Mouse (Mus musculus) myocyte (in vitro differentiated cells): Measurements from ENCODE around the gene Fggy. TPM values are rescaled to one million over a fixed set of nuclear protein-coding genes. Genes with fewer than 3 reads are reported as not detected.
A peak's percentile ranks its signal among the peaks of the same experiment; 100 is the strongest.

Experiments used
- H3K27me3 ChIP-seq: one replicate; pipeline ENCODE4 v1.6.1; 2011; ENCODE audit not compliant: control insufficient read depth, insufficient read depth, insufficient read length
- H3K36me3 ChIP-seq: one replicate; pipeline ENCODE4 v1.6.1; 2011; ENCODE audit not compliant: control insufficient read depth, insufficient read depth
- H3K4me2 ChIP-seq: one replicate; pipeline ENCODE4 v1.6.1; 2011; ENCODE audit warnings: low read depth, control low read depth
- H3K4me3 ChIP-seq: one replicate; pipeline ENCODE4 v1.5.1; 2011; ENCODE audit warnings: mild to moderate bottlenecking, control low read depth, moderate library complexity
- H3K79me2 ChIP-seq: one replicate; pipeline ENCODE4 v1.6.1; 2011; ENCODE audit not compliant: control insufficient read depth, insufficient read depth
- H3ac ChIP-seq: one replicate; pipeline ENCODE4 v1.6.1; 2011; ENCODE audit not compliant: control insufficient read depth, insufficient read length
- CEBPB ChIP-seq: IDR thresholded peaks from 2 replicates; pipeline ENCODE4 v1.6.1; 2011; ENCODE audit warnings: mild to moderate bottlenecking, moderate library complexity; ENCODE audit not compliant: poor library complexity, insufficient read depth, severe bottlenecking
- E2F4 ChIP-seq: IDR thresholded peaks from one replicate; pipeline ENCODE4 v1.6.1; 2011; ENCODE audit warnings: mild to moderate bottlenecking, control low read depth, moderate library complexity; ENCODE audit not compliant: insufficient read depth
- MAX ChIP-seq: IDR thresholded peaks from one replicate; pipeline ENCODE4 v1.6.1; 2011; ENCODE audit warnings: low read depth, mild to moderate bottlenecking, control low read depth
- MYOD1 ChIP-seq, 3 experiments: IDR thresholded peaks; one replicate each; pipeline ENCODE4 v1.6.1; 2011; ENCODE audit warnings: control low read depth in 2 of 3, low read depth in 2 of 3, mild to moderate bottlenecking in 2 of 3, moderate library complexity in 1 of 3; ENCODE audit not compliant: insufficient read length in 2 of 3, control insufficient read depth in 1 of 3
- MYOG ChIP-seq, 3 experiments: IDR thresholded peaks; one replicate each; pipeline ENCODE4 v1.6.1; 2011; ENCODE audit warnings: control low read depth in 2 of 3, low read depth in 2 of 3, mild to moderate bottlenecking in 2 of 3; ENCODE audit not compliant: insufficient read length in 2 of 3, control insufficient read depth in 1 of 3, insufficient read depth in 1 of 3
- POLR2A ChIP-seq: IDR thresholded peaks from one replicate; pipeline ENCODE4 v1.6.1; 2011; ENCODE audit warnings: low read depth, mild to moderate bottlenecking, control low read depth, moderate library complexity; ENCODE audit not compliant: insufficient read length
- POLR2AphosphoS2 ChIP-seq: IDR thresholded peaks from one replicate; pipeline ENCODE4 v1.6.1; 2011; ENCODE audit warnings: low read depth, control low read depth; ENCODE audit not compliant: insufficient read length
- REST ChIP-seq: IDR thresholded peaks from one replicate; pipeline ENCODE4 v1.6.1; 2011; ENCODE audit warnings: mild to moderate bottlenecking, control low read depth, moderate library complexity; ENCODE audit not compliant: insufficient read depth, insufficient read length
- SRF ChIP-seq: IDR thresholded peaks from one replicate; pipeline ENCODE4 v1.6.1; 2011; ENCODE audit warnings: low read depth; ENCODE audit not compliant: control insufficient read depth, insufficient read length
- TCF12 ChIP-seq: IDR thresholded peaks from one replicate; pipeline ENCODE4 v1.6.1; 2011; ENCODE audit warnings: mild to moderate bottlenecking, control low read depth; ENCODE audit not compliant: poor library complexity, insufficient read depth, severe bottlenecking
- TCF3 ChIP-seq: IDR thresholded peaks from one replicate; pipeline ENCODE4 v1.6.1; 2011; ENCODE audit warnings: low read depth, control low read depth; ENCODE audit not compliant: insufficient read length
- polyA plus RNA-seq: library from polyadenylated mRNA; unstranded; fragments of >200 nt; fragmentation: generic; extraction: Trizol; gene quantifications from one replicate; pipeline ENCODE4 v1.2.1, GENCODE M21; 2012; ENCODE audit warnings: missing spikeins

The Fggy gene
- polyA plus RNA-seq, 1 experiment = 12.7 TPM

DNA sequence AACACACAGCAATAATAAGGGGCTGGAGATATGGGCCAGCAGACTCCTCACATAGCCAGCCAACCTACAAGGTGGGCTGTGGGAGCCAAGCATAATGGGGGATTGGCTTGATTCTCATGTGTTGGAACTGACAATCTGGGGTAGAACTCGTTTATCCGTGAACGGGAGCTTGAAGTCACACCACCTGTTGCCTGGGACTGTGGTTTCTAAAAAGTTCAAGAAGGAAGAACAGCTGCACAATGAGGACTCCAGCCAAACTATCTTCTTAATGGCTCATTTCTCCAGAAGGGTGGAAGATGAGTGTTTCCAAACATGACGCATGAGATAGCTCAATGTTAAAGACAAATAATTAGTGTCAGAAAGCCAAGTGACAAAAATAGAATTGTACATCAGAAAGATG lies 30.7 kb upstream of the Fggy start:
- no peaks in the 10 kb centered on the region for H3K27me3 ChIP-seq
- no peaks in the 10 kb centered on the region for H3K36me3 ChIP-seq
- no peaks in the 10 kb centered on the region for H3K79me2 ChIP-seq
- TF ChIP-seq MYOD1 (IDR thresholded peaks at IDR 0.05; ENCODE audit: control insufficient read depth in 1 of 3, insufficient read length in 2 of 3, low read depth in 2 of 3) (peak; percentile 96 to 97 (median 96)), POLR2A (no peak), MAX (no peak), TCF3 (no peak), TCF12 (peak; percentile 93), MYOG (IDR thresholded peaks at IDR 0.05; ENCODE audit: control insufficient read depth in 1 of 3, insufficient read depth in 1 of 3, insufficient read length in 2 of 3, low read depth in 2 of 3) (peak; percentile 5 to 98 (median 77)), E2F4 (no peak)
- H3K4me3 ChIP-seq = no peak overlapping the region
- no peak overlapping the region for H3ac ChIP-seq
- peak overlapping the region; percentile 35 for H3K4me2 ChIP-seq

GRCm38 (mm10) chr4:95530757-95531156 lies 26.6 kb upstream of the Fggy start:
- H3K4me3 ChIP-seq = no peak overlapping the region
- H3ac ChIP-seq = no peak overlapping the region
- TF ChIP-seq TCF3 (no peak), MAX (no peak), TCF12 (no peak), CEBPB (no peak), POLR2A (no peak), REST (no peak), MYOD1 (IDR thresholded peaks at IDR 0.05; ENCODE audit: control insufficient read depth in 1 of 3, insufficient read length in 2 of 3, low read depth in 2 of 3) (no peak), E2F4 (no peak)
- H3K36me3 ChIP-seq = no peaks in the 10 kb centered on the region
- no peaks in the 10 kb centered on the region for H3K27me3 ChIP-seq
- no peak overlapping the region for H3K4me2 ChIP-seq
- H3K79me2 ChIP-seq = no peaks in the 10 kb centered on the region

DNA sequence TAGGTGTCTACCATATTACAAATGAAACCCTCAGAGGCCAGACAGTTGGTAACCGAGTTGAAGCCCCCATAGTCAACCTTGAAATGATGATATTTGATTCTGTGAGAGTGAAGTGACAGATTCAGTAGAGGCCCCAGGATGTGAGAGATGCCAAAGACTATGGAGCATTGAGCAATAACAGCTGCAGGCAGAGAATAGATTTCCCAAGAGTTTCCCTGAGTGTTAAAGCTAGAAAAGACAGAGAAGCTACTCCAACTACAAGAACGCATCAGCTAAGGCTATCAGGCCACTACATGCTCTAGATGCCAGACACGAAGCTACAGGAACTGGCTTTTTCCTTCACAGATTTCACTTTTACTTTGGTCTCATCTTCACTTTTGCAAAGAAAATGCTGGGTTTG lies 23.4 kb upstream of the Fggy start:
- Histone ChIP-seq H3K79me2 (no peaks in the 10 kb centered on the region), H3K27me3 (no peaks in the 10 kb centered on the region), H3K4me3 (no peak overlapping the region), H3K4me2 (no peak overlapping the region), H3K36me3 (no peaks in the 10 kb centered on the region), H3ac (no peak overlapping the region)
- TF ChIP-seq CEBPB (0 out of 2 replicates have a peak, but pooled peaks have one; percentile 22), E2F4 (no peak)

DNA sequence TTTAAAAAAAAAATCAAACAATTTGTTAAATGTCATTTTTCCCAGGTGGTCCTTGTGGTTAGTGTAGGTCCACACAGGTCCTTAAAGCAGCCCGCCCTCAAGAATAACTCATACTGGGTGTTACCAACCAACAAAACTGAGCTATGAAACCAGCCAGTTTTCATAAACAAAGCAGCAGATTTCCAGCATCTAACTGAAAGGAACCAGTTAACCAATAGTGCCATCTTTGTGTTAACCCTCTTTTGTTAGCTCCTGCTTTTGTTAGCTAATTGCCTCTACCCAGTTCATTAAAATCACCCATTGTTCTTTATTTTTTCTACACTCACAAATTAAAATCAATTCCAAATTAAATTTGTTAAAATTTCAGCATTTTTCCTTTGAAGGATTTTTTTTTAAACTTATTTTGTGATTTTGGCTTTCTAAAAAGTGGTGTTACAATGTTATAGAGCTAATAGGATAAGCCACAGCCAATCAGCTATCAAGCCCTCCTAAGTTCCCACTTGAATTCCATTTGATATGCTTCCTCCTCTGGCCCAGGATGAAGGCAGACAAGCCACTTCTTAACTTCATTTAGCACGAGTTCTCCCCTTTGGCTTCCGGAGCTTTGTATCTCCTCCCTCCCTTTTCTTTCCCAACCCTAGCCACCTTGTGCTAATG lies 15.8 kb upstream of the Fggy start:
- Histone ChIP-seq H3K79me2 (no peaks in the 10 kb centered on the region), H3ac (no peak overlapping the region), H3K27me3 (no peaks in the 10 kb centered on the region), H3K4me2 (no peak overlapping the region), H3K4me3 (no peak overlapping the region), H3K36me3 (no peaks in the 10 kb centered on the region)
- TF ChIP-seq E2F4 = no peak

DNA sequence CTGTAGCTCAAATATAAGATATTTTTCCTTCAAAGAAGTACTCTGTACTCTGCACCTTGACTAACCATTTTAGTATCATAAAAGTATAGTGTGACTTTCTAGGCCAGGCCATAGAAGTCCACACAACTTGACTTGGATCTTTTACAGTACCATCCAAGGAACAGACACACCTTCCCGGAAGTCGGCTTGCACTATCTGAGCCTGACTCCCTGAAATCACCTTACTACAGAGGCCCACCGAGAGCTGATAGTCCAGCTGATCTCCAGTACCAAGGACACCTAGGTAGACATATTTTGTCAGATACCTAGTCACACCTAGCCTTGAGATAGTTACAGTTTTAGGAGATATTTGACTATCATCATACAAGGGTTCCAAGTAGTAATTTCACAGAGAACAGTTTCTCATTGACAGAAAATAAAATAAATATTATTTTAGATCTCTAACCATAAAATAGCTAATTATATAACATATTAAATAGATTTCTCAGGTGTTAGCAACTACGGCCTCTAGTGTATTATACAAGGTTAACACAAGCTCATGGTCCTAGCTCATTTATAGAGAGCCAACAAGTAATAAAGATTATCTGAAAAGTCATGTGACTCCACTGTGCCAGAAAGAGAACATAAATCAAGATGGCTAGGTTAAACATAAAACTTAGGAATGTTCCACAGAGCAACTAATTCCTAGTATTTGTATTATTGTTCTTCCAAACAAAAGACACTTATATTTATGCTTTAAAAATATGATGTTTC lies 15.1 kb upstream of the Fggy start:
- no peak for TF ChIP-seq E2F4
- TF ChIP-seq SRF = no peak
- no peak for TF ChIP-seq POLR2AphosphoS2
- no peak for TF ChIP-seq MYOD1 (IDR thresholded peaks at IDR 0.05; ENCODE audit: control insufficient read depth in 1 of 3, insufficient read length in 2 of 3, low read depth in 2 of 3)
- no peak for TF ChIP-seq TCF3
- Histone ChIP-seq H3ac (no peak overlapping the region), H3K79me2 (no peaks in the 10 kb centered on the region), H3K4me2 (no peak overlapping the region), H3K36me3 (no peaks in the 10 kb centered on the region), H3K27me3 (no peaks in the 10 kb centered on the region), H3K4me3 (no peak overlapping the region)

DNA sequence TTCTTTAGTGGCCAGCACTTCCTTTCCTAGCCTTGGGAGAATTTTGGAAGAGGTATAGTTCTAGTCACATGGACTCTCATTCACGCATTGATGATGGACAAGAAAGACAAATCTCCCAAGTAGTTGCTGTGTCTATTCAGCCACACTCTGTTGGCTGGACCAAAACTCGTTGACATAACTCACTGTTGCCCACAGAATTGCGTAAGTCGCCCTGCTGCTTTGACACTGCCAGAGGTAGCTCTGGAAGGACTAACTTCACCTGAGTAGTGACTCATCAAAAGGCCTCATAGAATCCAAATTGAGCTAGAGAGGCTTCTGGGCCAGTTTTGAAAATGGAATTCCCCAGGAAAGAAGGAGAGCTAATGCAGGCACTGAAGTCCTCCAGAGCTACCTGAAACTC lies 13.8 kb upstream of the Fggy start:
- Histone ChIP-seq H3K79me2 (no peaks in the 10 kb centered on the region), H3K4me2 (no peak overlapping the region), H3K36me3 (no peaks in the 10 kb centered on the region), H3K27me3 (no peaks in the 10 kb centered on the region), H3K4me3 (no peak overlapping the region), H3ac (no peak overlapping the region)
- TF ChIP-seq POLR2AphosphoS2 = no peak
- TF ChIP-seq MAX = no peak
- no peak for TF ChIP-seq SRF
- TF ChIP-seq REST = no peak
- TF ChIP-seq CEBPB = peak; percentile 44; the same call in 1 of the 2 replicates
- no peak for TF ChIP-seq TCF12
